ENCODE assay signal across 8 mouse cellular contexts in genomic region chr11:102819021-102819782, GRCm38 (mm10). TPM values are rescaled to one million over a fixed set of nuclear protein-coding genes. Genes with fewer than 3 reads are reported as not detected.
DNase-seq lines count a peak whose midpoint lies in the region; ATAC-seq lines count a peak whose summit lies in the region.

TSS of gene Gjc1 (minus strand) at chr11:102819700.

- peak within 1 kb of the TSS; percentile 94 for H3K27ac ChIP-seq in hindbrain, embryonic 14.5 days
- peak within 1 kb of the TSS; percentile 100 for H3K27ac ChIP-seq in limb, embryonic 11.5 days (replicated peaks; ENCODE audit: low read depth, low read length)
- H3K27ac ChIP-seq in midbrain, embryonic 15.5 days: peak within 1 kb of the TSS; percentile 91

- no peaks in the 10 kb centered on the region for H3K36me3 ChIP-seq in erythroblast, embryonic 14.5 days (ENCODE audit: control insufficient read depth)
- no peaks in the 10 kb centered on the region for H3K36me3 ChIP-seq in hindbrain, embryonic 14.5 days (replicated peaks; ENCODE audit: control insufficient read depth, insufficient read depth)
- H3K36me3 ChIP-seq in limb, embryonic 11.5 days (ENCODE audit: control insufficient read depth, insufficient read depth, low read length): no peaks in the 10 kb centered on the region
- no peaks in the 10 kb centered on the region for H3K36me3 ChIP-seq in midbrain, embryonic 15.5 days (replicated peaks)

- ATAC-seq in erythroblast, adult 5-6 weeks (replicated peaks; ENCODE audit: low FRiP score, poor library complexity, severe bottlenecking): no peak
- ATAC-seq in hindbrain, embryonic 14.5 days (ENCODE audit: low FRiP score): peak; percentile 82
- ATAC-seq in limb, embryonic 11.5 days (ENCODE audit: insufficient number of reproducible peaks, low FRiP score, low TSS enrichment, low read depth): peak; percentile 73
- peak; percentile 86 for ATAC-seq in midbrain, embryonic 15.5 days (replicated peaks)

- peak; percentile 32 for DNase-seq in cerebellum, adult 9-11 months
- DNase-seq in gastrocnemius, adult 18-20 months (ENCODE audit: low spot score): peak; percentile 39
- peak; percentile 78 for DNase-seq in hindbrain, embryonic 14.5 days (ENCODE audit: low spot score)
- peak; percentile 85 for DNase-seq in limb, embryonic 11.5 days (ENCODE audit: low spot score)
- peak; percentile 15 for DNase-seq in thymus, postnatal 0 days (ENCODE audit: low spot score)

- peaks cover 4% of the 10 kb centered on the region; the same call in 1 of the 2 replicates for H3K4me1 ChIP-seq in erythroblast, embryonic 14.5 days (ENCODE audit: control insufficient read depth)
- peaks cover 25% of the 10 kb centered on the region for H3K4me1 ChIP-seq in hindbrain, embryonic 14.5 days (replicated peaks; ENCODE audit: control insufficient read depth, insufficient read depth, low read length)
- H3K4me1 ChIP-seq in limb, embryonic 11.5 days (ENCODE audit: control insufficient read depth, insufficient read depth, low read length): peaks cover 6% of the 10 kb centered on the region; the same call in 1 of the 2 replicates
- peaks cover 34% of the 10 kb centered on the region for H3K4me1 ChIP-seq in midbrain, embryonic 15.5 days

- peak within 1 kb of the TSS; percentile 14 for H3K4me3 ChIP-seq in erythroblast, embryonic 14.5 days (replicated peaks)
- H3K4me3 ChIP-seq in hindbrain, embryonic 14.5 days (replicated peaks; ENCODE audit: low read length): peak within 1 kb of the TSS; percentile 71
- H3K4me3 ChIP-seq in limb, embryonic 11.5 days (ENCODE audit: low read depth, low read length): peak within 1 kb of the TSS; percentile 95
- peak within 1 kb of the TSS; percentile 75 for H3K4me3 ChIP-seq in midbrain, embryonic 15.5 days

- peak within 1 kb of the TSS; percentile 89 for H3K4me2 ChIP-seq in hindbrain, embryonic 14.5 days (replicated peaks)
- peak within 1 kb of the TSS; percentile 82 for H3K4me2 ChIP-seq in limb, embryonic 11.5 days (ENCODE audit: low read depth, severe bottlenecking)
- peak within 1 kb of the TSS; percentile 86 for H3K4me2 ChIP-seq in midbrain, embryonic 15.5 days

- peak within 1 kb of the TSS; percentile 79 for H3K9ac ChIP-seq in hindbrain, embryonic 14.5 days
- peak within 1 kb of the TSS; percentile 100 for H3K9ac ChIP-seq in limb, embryonic 11.5 days (ENCODE audit: low read length)
- peak within 1 kb of the TSS; percentile 86 for H3K9ac ChIP-seq in midbrain, embryonic 15.5 days

- peaks cover 2% of the 10 kb centered on the region; the same call in 1 of the 2 replicates for H3K9me3 ChIP-seq in erythroblast, embryonic 14.5 days (ENCODE audit: control insufficient read depth, low read length)
- no peaks in the 10 kb centered on the region for H3K9me3 ChIP-seq in hindbrain, embryonic 14.5 days (ENCODE audit: control insufficient read depth, low read length)
- no peaks in the 10 kb centered on the region for H3K9me3 ChIP-seq in limb, embryonic 11.5 days (ENCODE audit: control insufficient read depth, low read length)
- no peaks in the 10 kb centered on the region for H3K9me3 ChIP-seq in midbrain, embryonic 15.5 days

- H3K27me3 ChIP-seq in erythroblast, embryonic 14.5 days (ENCODE audit: control insufficient read depth): peaks cover 89% of the 10 kb centered on the region
- peaks cover 6% of the 10 kb centered on the region; the same call in 1 of the 2 replicates for H3K27me3 ChIP-seq in hindbrain, embryonic 14.5 days (ENCODE audit: control insufficient read depth, insufficient read depth, low read length)
- no peaks in the 10 kb centered on the region for H3K27me3 ChIP-seq in limb, embryonic 11.5 days (ENCODE audit: control insufficient read depth, insufficient read depth, low read length)
- H3K27me3 ChIP-seq in midbrain, embryonic 15.5 days (replicated peaks): 0 out of 2 replicates have a peak, but pooled peaks cover 13% of the 10 kb centered on the region

- WGBS in hindbrain, embryonic 14.5 days: under 1% methylated on average over 73 of the region's 97 CpGs
- 0% methylated on average over 59 of the region's 97 CpGs for WGBS in limb, embryonic 11.5 days
- WGBS in midbrain, embryonic 15.5 days: under 1% methylated on average over 68 of the region's 97 CpGs

RNA-seq across cellular contexts. Expression of gene Gjc1, which starts in this region (rescaled TPM):
- not detected in 2 replicates for polyA plus RNA-seq in erythroblast, embryonic 14.5 days (2012)
- not detected in 2 replicates for total RNA-seq in erythroblast, adult 5-6 weeks (2015; ENCODE audit: low replicate concordance)
- 0.09 TPM in 1 of 2 replicates, not detected in the other for total RNA-seq in erythroblast, adult 5-6 weeks (2017; ENCODE audit: low replicate concordance)
- 1 to 10 TPM; 3.7 to 4.6 TPM for total RNA-seq in gastrocnemius, adult 18-20 months (2021)
- 31.2 and 34.3 TPM in 2 replicates for polyA plus RNA-seq in hindbrain, embryonic 14.5 days (2014; fragmentation: Nextera tagmentation; extraction: Ambion mirVana)
- 105 and 106 TPM in 2 replicates for polyA plus RNA-seq in limb, embryonic 11.5 days (2014; fragmentation: Nextera tagmentation; extraction: Ambion mirVana)
- 36.9 TPM in 2 replicates for polyA plus RNA-seq in midbrain, embryonic 15.5 days (2015; fragmentation: Nextera tagmentation; extraction: Ambion mirVana)
- 4.8 TPM in 2 replicates for polyA plus RNA-seq in thymus, postnatal 0 days (2015; fragmentation: Nextera tagmentation; extraction: Ambion mirVana)

Comparison
In these comparisons a context has a peak if more than half of its experiments do, and no peak if none do; other contexts are left out.
1. H3K4me3 ChIP-seq: peak in every context shown above with its lines; median percentile 95 in limb, embryonic 11.5 days; 75 in midbrain, embryonic 15.5 days; 71 in hindbrain, embryonic 14.5 days; 14 in erythroblast, embryonic 14.5 days.
2. DNase-seq: peak in every context shown above with its lines; median percentile 85 in limb, embryonic 11.5 days; 78 in hindbrain, embryonic 14.5 days; 39 in gastrocnemius, adult 18-20 months; 32 in cerebellum, adult 9-11 months; 15 in thymus, postnatal 0 days.